ENCODE assay signal across 21 mouse cellular contexts in genomic region chr10:117412474-117413057, GRCm38 (mm10). TPM values are rescaled to one million over a fixed set of nuclear protein-coding genes. Genes with fewer than 3 reads are reported as not detected.
DNase-seq lines count a peak whose midpoint lies in the region; ATAC-seq and TF ChIP-seq lines count a peak whose summit lies in the region.
"Had no signal": no experiment of that assay in that cellular context is flagged by ENCODE, and none has a peak within 500 bp of the region (broad histone marks: within the 10 kb centered on the region; RNA-seq: fewer than 3 reads in every experiment).

No protein-coding gene starts in this region.

- ATAC-seq in midbrain, postnatal 0 days (ENCODE audit: low FRiP score): no peak
- ATAC-seq in intestine, postnatal 0 days: peak; percentile 64
- ATAC-seq in forebrain, embryonic 14.5 days: no peak
- ATAC-seq: CD4-positive, CD25-positive, alpha-beta regulatory T cell, adult 4 months; forebrain, embryonic 15.5 days; midbrain, embryonic 16.5 days had no signal

- no peak for DNase-seq in midbrain, embryonic 10.5 days (ENCODE audit: low spot score)
- no peak for DNase-seq in midbrain, postnatal 0 days (ENCODE audit: low spot score)
- DNase-seq in MEL (ENCODE audit: low read depth, low spot score): peak; percentile 60
- no peak for DNase-seq in T-cell, adult 2 months (ENCODE audit: low spot score)
- no peak for DNase-seq in forebrain, embryonic 14.5 days (ENCODE audit: low spot score)
- DNase-seq in right cerebral cortex, postnatal 10 days (ENCODE audit: low spot score in 2 of 2): no peak
- DNase-seq: adrenal gland, postnatal 25 days; cerebellum, adult 9-11 months; kidney, adult 2 months; lung, postnatal 14 days; thymus, adult 18-20 months; thymus, postnatal 4 days had no signal

- no peak for TF ChIP-seq RAD21 in MEL (IDR thresholded peaks at IDR 0.05; ENCODE audit: low read depth, low read length)

- H3K9me3 ChIP-seq in midbrain, embryonic 10.5 days (replicated peaks): no peaks in the 10 kb centered on the region
- H3K9me3 ChIP-seq in midbrain, postnatal 0 days (ENCODE audit: low read length): no peaks in the 10 kb centered on the region
- no peaks in the 10 kb centered on the region for H3K9me3 ChIP-seq in MEL (replicated peaks; ENCODE audit: insufficient read depth, low read length)
- H3K9me3 ChIP-seq in intestine, postnatal 0 days (ENCODE audit: control insufficient read depth): no peaks in the 10 kb centered on the region
- no peaks in the 10 kb centered on the region for H3K9me3 ChIP-seq in forebrain, embryonic 14.5 days (replicated peaks; ENCODE audit: control insufficient read depth, low read length)
- H3K9me3 ChIP-seq: embryonic facial prominence, embryonic 15.5 days; forebrain, embryonic 15.5 days; limb, embryonic 10.5 days; neural tube, embryonic 15.5 days had no signal

- H3K9ac ChIP-seq in midbrain, postnatal 0 days (replicated peaks; ENCODE audit: low read length, poor library complexity, severe bottlenecking): no peak overlapping the region
- H3K9ac ChIP-seq in MEL (ENCODE audit: control insufficient read depth, low read depth, low read length, poor library complexity, severe bottlenecking): peak overlapping the region; percentile 24; the same call in 1 of the 2 replicates
- no peak overlapping the region for H3K9ac ChIP-seq in intestine, postnatal 0 days (ENCODE audit: low read depth, low read length)
- no peak overlapping the region for H3K9ac ChIP-seq in forebrain, embryonic 14.5 days (ENCODE audit: low read length)
- H3K9ac ChIP-seq: embryonic facial prominence, embryonic 15.5 days; forebrain, embryonic 15.5 days; liver, embryonic 14.5 days; neural tube, embryonic 15.5 days had no signal

- peak; percentile 64 to 86 for TF ChIP-seq EP300 in MEL (IDR thresholded peaks at IDR 0.05; ENCODE audit: low read depth in 1 of 2, low read length in 2 of 2)

- no peak overlapping the region for H3K4me2 ChIP-seq in midbrain, postnatal 0 days (ENCODE audit: low read depth, low read length, poor library complexity, severe bottlenecking)
- 0 out of 2 replicates have a peak overlapping the region, but pooled peaks have one; percentile 6 for H3K4me2 ChIP-seq in intestine, postnatal 0 days (replicated peaks; ENCODE audit: low read depth)
- H3K4me2 ChIP-seq in forebrain, embryonic 14.5 days (ENCODE audit: low read length): no peak overlapping the region
- H3K4me2 ChIP-seq: embryonic facial prominence, embryonic 15.5 days; forebrain, embryonic 15.5 days; neural tube, embryonic 15.5 days had no signal

- H3K4me1 ChIP-seq in midbrain, embryonic 10.5 days: peaks cover 32% of the 10 kb centered on the region
- peaks cover 2% of the 10 kb centered on the region; the same call in 1 of the 2 replicates for H3K4me1 ChIP-seq in midbrain, postnatal 0 days (ENCODE audit: insufficient read depth, low read length)
- H3K4me1 ChIP-seq in MEL (ENCODE audit: control insufficient read depth in 1 of 2, insufficient read depth in 2 of 2, low read length in 2 of 2): peaks cover 10 to 32% of the 10 kb centered on the region in 2 experiments
- H3K4me1 ChIP-seq in intestine, postnatal 0 days (replicated peaks; ENCODE audit: control insufficient read depth, insufficient read depth, low read length): no peaks in the 10 kb centered on the region
- peaks cover 2% of the 10 kb centered on the region; the same call in 1 of the 2 replicates for H3K4me1 ChIP-seq in forebrain, embryonic 14.5 days (ENCODE audit: control insufficient read depth, insufficient read depth, low read length)

- H3K36me3 ChIP-seq in midbrain, embryonic 10.5 days: no peaks in the 10 kb centered on the region
- H3K36me3 ChIP-seq in midbrain, postnatal 0 days (ENCODE audit: insufficient read depth, low read length): no peaks in the 10 kb centered on the region
- peaks cover 0 to 15% of the 10 kb centered on the region in 2 experiments; a peak in 2 of 4 replicates for H3K36me3 ChIP-seq in MEL (ENCODE audit: control insufficient read depth in 1 of 2, insufficient read depth in 2 of 2, low read length in 2 of 2)
- H3K36me3 ChIP-seq in intestine, postnatal 0 days (ENCODE audit: control insufficient read depth, insufficient read depth): no peaks in the 10 kb centered on the region
- H3K36me3 ChIP-seq in forebrain, embryonic 14.5 days (ENCODE audit: control insufficient read depth, insufficient read depth, low read length): no peaks in the 10 kb centered on the region
- H3K36me3 ChIP-seq: embryonic facial prominence, embryonic 15.5 days; forebrain, embryonic 15.5 days; limb, embryonic 10.5 days; neural tube, embryonic 15.5 days had no signal

- TF ChIP-seq POLR2A in MEL (IDR thresholded peaks at IDR 0.05; ENCODE audit: control insufficient read depth in 1 of 2, insufficient read depth in 1 of 2, low read depth in 1 of 2, low read length in 2 of 2, poor library complexity in 1 of 2): no peak

- 0 out of 2 replicates have a peak overlapping the region, but pooled peaks have one; percentile 33 for H3K27ac ChIP-seq in midbrain, embryonic 10.5 days (replicated peaks)
- H3K27ac ChIP-seq in midbrain, postnatal 0 days (ENCODE audit: low read depth, low read length): no peak overlapping the region
- H3K27ac ChIP-seq in MEL (ENCODE audit: control insufficient read depth, low read depth, low read length): peak overlapping the region; percentile 54; the same call in 1 of the 2 replicates
- no peak overlapping the region for H3K27ac ChIP-seq in intestine, postnatal 0 days (ENCODE audit: low read depth, low read length)
- H3K27ac ChIP-seq in forebrain, embryonic 14.5 days (ENCODE audit: low read depth, low read length): no peak overlapping the region
- H3K27ac ChIP-seq: embryonic facial prominence, embryonic 15.5 days; forebrain, embryonic 15.5 days; kidney, postnatal 0 days; limb, embryonic 10.5 days; liver, embryonic 14.5 days; neural tube, embryonic 15.5 days had no signal

- H3K79me2 ChIP-seq in MEL (ENCODE audit: control insufficient read depth, insufficient read depth, low read length, poor library complexity): no peaks in the 10 kb centered on the region

- peaks cover 18% of the 10 kb centered on the region for H3K27me3 ChIP-seq in midbrain, embryonic 10.5 days (ENCODE audit: low read depth, poor library complexity, severe bottlenecking)
- H3K27me3 ChIP-seq in midbrain, postnatal 0 days (ENCODE audit: insufficient read depth, low read length): no peaks in the 10 kb centered on the region
- H3K27me3 ChIP-seq in MEL (ENCODE audit: control insufficient read depth in 1 of 2, insufficient read depth in 2 of 2, low read length in 2 of 2): no peaks in the 10 kb centered on the region
- H3K27me3 ChIP-seq in intestine, postnatal 0 days (replicated peaks; ENCODE audit: control insufficient read depth, insufficient read depth, low read length): no peaks in the 10 kb centered on the region
- H3K27me3 ChIP-seq in forebrain, embryonic 14.5 days (replicated peaks; ENCODE audit: control insufficient read depth, insufficient read depth, low read length): no peaks in the 10 kb centered on the region
- H3K27me3 ChIP-seq: embryonic facial prominence, embryonic 15.5 days; forebrain, embryonic 15.5 days; neural tube, embryonic 15.5 days had no signal

- H3K4me3 ChIP-seq in midbrain, embryonic 10.5 days: no peak overlapping the region
- no peak overlapping the region for H3K4me3 ChIP-seq in midbrain, postnatal 0 days (ENCODE audit: low read depth, low read length)
- peak overlapping the region in 1 of 2 experiments; percentile 22; a peak in 1 of 4 replicates for H3K4me3 ChIP-seq in MEL (ENCODE audit: control insufficient read depth in 1 of 2, insufficient read depth in 1 of 2, low read depth in 2 of 2, low read length in 2 of 2)
- H3K4me3 ChIP-seq in intestine, postnatal 0 days (ENCODE audit: low read depth, low read length): no peak overlapping the region
- H3K4me3 ChIP-seq in forebrain, embryonic 14.5 days (ENCODE audit: low read depth, low read length): no peak overlapping the region
- H3K4me3 ChIP-seq: embryonic facial prominence, embryonic 15.5 days; forebrain, embryonic 15.5 days; limb, embryonic 10.5 days; neural tube, embryonic 15.5 days had no signal

- 92% methylated on average over 7 of the region's 7 CpGs for WGBS in midbrain, embryonic 10.5 days
- WGBS in midbrain, postnatal 0 days: 90% methylated on average over 7 of the region's 7 CpGs
- WGBS in intestine, postnatal 0 days: 64% methylated on average over 7 of the region's 7 CpGs
- WGBS in forebrain, embryonic 14.5 days: 89% methylated on average over 7 of the region's 7 CpGs

- no peak for TF ChIP-seq CTCF in midbrain, postnatal 0 days (IDR thresholded peaks at IDR 0.05)
- TF ChIP-seq CTCF in MEL (IDR thresholded peaks at IDR 0.05 in 2 of 3, conservative IDR thresholded peaks at IDR 0.05 in 1 of 3; ENCODE audit: control insufficient read depth in 1 of 3, insufficient read depth in 1 of 3, low read depth in 2 of 3, low read length in 3 of 3, poor library complexity in 1 of 3, severe bottlenecking in 1 of 3): no peak
- TF ChIP-seq CTCF in intestine, postnatal 0 days (IDR thresholded peaks at IDR 0.05; ENCODE audit: low read depth): no peak

TF ChIP-seq in MEL, 35 proteins besides CTCF, POLR2A, EP300 and RAD21 (continues in another document):
- TF ChIP-seq ETS1 (IDR thresholded peaks at IDR 0.05; ENCODE audit: low read depth, low read length) (peak; percentile 80), UBTF (IDR thresholded peaks at IDR 0.05; ENCODE audit: borderline replicate concordance, insufficient read depth, low read depth, low read length) (no peak), MEF2A (IDR thresholded peaks at IDR 0.05; ENCODE audit: extremely low read depth, insufficient replicate concordance, low read depth, low read length, poor library complexity, severe bottlenecking) (no peak), E2F4 (IDR thresholded peaks at IDR 0.05; ENCODE audit: borderline replicate concordance, low read depth, low read length) (no peak), BHLHE40 (IDR thresholded peaks at IDR 0.05; ENCODE audit: borderline replicate concordance, low read depth, low read length) (peak; percentile 78), SIN3A (IDR thresholded peaks at IDR 0.05; ENCODE audit: low read length) (peak; percentile 47; the same call in 1 of the 2 replicates), GABPA (IDR thresholded peaks at IDR 0.05; ENCODE audit: low read depth, low read length) (no peak), MAFK (IDR thresholded peaks at IDR 0.05; ENCODE audit: borderline replicate concordance, low read depth, low read length) (no peak), ELF1 (IDR thresholded peaks at IDR 0.05; ENCODE audit: low read depth, low read length) (peak; percentile 28; the same call in 1 of the 2 replicates)

RNA-seq across cellular contexts. Expression of gene Cpsf6, which starts 32.8 kb away (rescaled TPM):
- 222 and 239 TPM in 2 replicates for polyA plus RNA-seq in midbrain, embryonic 10.5 days (2016; fragmentation: Nextera tagmentation; extraction: Ambion mirVana)
- 120 and 151 TPM in 2 replicates for total RNA-seq in midbrain, postnatal 0 days (2014; rRNA removed)
- 78.9 and 85.1 TPM in 2 replicates for polyA plus RNA-seq in midbrain, postnatal 0 days (2015; fragmentation: Nextera tagmentation; extraction: Ambion mirVana)
- total RNA-seq in MEL (2012; rRNA removed): 88.2 and 103 TPM in 2 replicates
- polyA plus RNA-seq in MEL (2012; ENCODE audit: insufficient read depth in 1 of 2, insufficient read length in 2 of 2, low read depth in 1 of 2, low replicate concordance in 2 of 2, missing spikeins in 1 of 2): 10 to 100 TPM in 1 of 2 experiments, not detected in 1; 85.7 TPM
- polyA plus RNA-seq in intestine, postnatal 0 days (2015; fragmentation: Nextera tagmentation; extraction: Ambion mirVana): 41.2 and 45.4 TPM in 2 replicates
- 188 and 232 TPM in 2 replicates for polyA plus RNA-seq in forebrain, embryonic 14.5 days (2014; fragmentation: Nextera tagmentation; extraction: Ambion mirVana)

Comparison
In these comparisons a context has a peak if more than half of its experiments do, and no peak if none do; other contexts are left out.
1. H3K27ac ChIP-seq: peak in midbrain, embryonic 10.5 days (single experiment) and MEL (single experiment); none in midbrain, postnatal 0 days (single experiment), intestine, postnatal 0 days (single experiment) and forebrain, embryonic 14.5 days (single experiment).